Mouse (Mus musculus) heart, postnatal 0 days (tissue): Measurements from ENCODE around the gene Sprtn.

Experiments used
- CTCF ChIP-seq: IDR thresholded peaks from 2 replicates; pipeline ENCODE4 v1.5.1; 2016; ENCODE audit warnings: antibody characterized with exemption, control low read depth, low read depth
- EP300 ChIP-seq: IDR thresholded peaks from 2 replicates; pipeline ENCODE4 v1.6.1; 2016; ENCODE audit warnings: antibody characterized with exemption, low read depth

DNA sequence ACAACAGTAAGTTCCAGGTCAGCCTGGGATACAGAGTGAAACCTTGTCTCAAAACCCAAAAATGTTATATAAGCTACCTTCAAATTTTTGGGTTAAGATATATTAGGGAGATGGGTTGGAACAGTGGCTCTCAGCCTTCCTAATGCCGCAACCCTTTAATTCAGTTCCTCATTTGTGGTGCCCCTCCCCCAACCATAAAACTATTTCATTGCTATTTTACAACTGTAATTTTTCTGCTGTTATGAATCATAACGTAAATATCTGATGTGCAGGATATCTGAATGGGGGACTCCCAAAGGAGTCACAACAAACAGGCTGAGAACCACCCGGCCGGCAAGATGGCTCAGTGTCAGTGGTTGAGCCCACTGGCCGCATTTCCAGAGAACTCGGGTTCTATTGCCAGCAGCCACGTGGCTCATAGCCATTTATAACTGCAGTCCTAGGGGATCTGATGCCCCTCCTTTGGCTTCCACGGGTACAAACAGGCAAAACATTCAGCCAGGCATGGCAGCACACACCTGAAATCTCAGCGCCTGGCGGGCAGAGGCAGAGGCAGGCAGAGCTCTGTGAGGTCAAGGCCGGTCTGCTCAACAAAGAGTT, 24.9 kb downstream of the Sprtn start:
- TF ChIP-seq CTCF (no peak), EP300 (no peak)
